Mouse (Mus musculus): ENCODE measurements around the gene Adcy2.

The Adcy2 gene

GRCm38 (mm10) chr13:68960513-68960912 lies 38.8 kb downstream of the Adcy2 start:
- no peak for DNase-seq

- no peak for DNase-seq
Measured at GRCm38 (mm10) chr13:68959406-68959805, 39.9 kb downstream of the Adcy2 start.

GRCm38 (mm10) chr13:68942735-68943134 lies 56.6 kb downstream of the Adcy2 start:
- no peak for DNase-seq

GRCm38 (mm10) chr13:68941429-68941828 lies 57.9 kb downstream of the Adcy2 start:
- no peak for DNase-seq

GRCm38 (mm10) chr13:68932283-68932647 lies 67.1 kb downstream of the Adcy2 start:
- DNase-seq = no peak

GRCm38 (mm10) chr13:68931602-68932282 lies 67.6 kb downstream of the Adcy2 start:
- no peak for DNase-seq

- no peak for DNase-seq
Measured at GRCm38 (mm10) chr13:68928469-68928868, 70.9 kb downstream of the Adcy2 start.

GRCm38 (mm10) chr13:68913666-68914288 lies 85.6 kb downstream of the Adcy2 start:
- no peak for DNase-seq

GRCm38 (mm10) chr13:68906667-68907066 lies 92.7 kb downstream of the Adcy2 start:
- no peak for DNase-seq

GRCm38 (mm10) chr13:68902708-68903107 lies 96.6 kb downstream of the Adcy2 start:
- no peak for DNase-seq

GRCm38 (mm10) chr13:68889929-68890593 lies 109.3 kb downstream of the Adcy2 start:
- DNase-seq = peak; percentile 3

- DNase-seq = no peak
Measured at GRCm38 (mm10) chr13:68868776-68869175, 130.6 kb downstream of the Adcy2 start.

- DNase-seq = no peak
Measured at GRCm38 (mm10) chr13:68867940-68868655, 131.2 kb downstream of the Adcy2 start.

GRCm38 (mm10) chr13:68860036-68860435 lies 139.3 kb downstream of the Adcy2 start:
- DNase-seq = no peak

- DNase-seq = no peak
Measured at GRCm38 (mm10) chr13:68848265-68848664, 151.1 kb downstream of the Adcy2 start.

- no peak for DNase-seq
Measured at GRCm38 (mm10) chr13:68839517-68839916, 159.8 kb downstream of the Adcy2 start.

- DNase-seq = no peak
Measured at GRCm38 (mm10) chr13:68836183-68836582, 163.2 kb downstream of the Adcy2 start.

GRCm38 (mm10) chr13:68835424-68836045 lies 163.8 kb downstream of the Adcy2 start:
- no peak for DNase-seq

- DNase-seq = no peak
Measured at GRCm38 (mm10) chr13:68832141-68832540, 167.2 kb downstream of the Adcy2 start.

- no peak for DNase-seq
Measured at GRCm38 (mm10) chr13:68830030-68830759, 169.1 kb downstream of the Adcy2 start.

GRCm38 (mm10) chr13:68828441-68828840 lies 170.9 kb downstream of the Adcy2 start:
- no peak for DNase-seq

- DNase-seq = no peak
Measured at GRCm38 (mm10) chr13:68826461-68826860, 172.9 kb downstream of the Adcy2 start.
